Mouse (Mus musculus) ES-E14 (cell line): ENCODE measurements around the gene Zzef1.

ENCODE experiments used
- CHD2 ChIP-seq: IDR thresholded peaks from 2 replicates; pipeline ENCODE4 v1.6.1; 2014; ENCODE audit warnings: mild to moderate bottlenecking, low read depth, low read length, inconsistent platforms
- HCFC1 ChIP-seq: IDR thresholded peaks from 2 replicates; pipeline ENCODE4 v1.6.1; 2012; ENCODE audit warnings: low read length, inconsistent platforms, borderline replicate concordance; ENCODE audit not compliant: insufficient read depth
- ZC3H11A ChIP-seq: IDR thresholded peaks from 2 replicates; pipeline ENCODE4 v1.6.1; 2012; ENCODE audit warnings: low read depth, mild to moderate bottlenecking, inconsistent platforms, low read length, borderline replicate concordance
- ZNF384 ChIP-seq: IDR thresholded peaks from 2 replicates; pipeline ENCODE4 v1.6.1; 2012; ENCODE audit warnings: low read depth, low read length, inconsistent platforms

- TF ChIP-seq ZNF384: no peak
- no peak for TF ChIP-seq ZC3H11A
- TF ChIP-seq CHD2: no peak
- no peak for TF ChIP-seq HCFC1
Measured at GRCm38 (mm10) chr11:72795149-72795454, 924 bp upstream of the Zzef1 start.
